Mouse (Mus musculus): ENCODE results near the gene Ccs. TPM values are rescaled to one million over a fixed set of nuclear protein-coding genes. Genes with fewer than 3 reads are reported as not detected.

Ccs gene
- total RNA-seq, 2 experiments from 2014 or later: 94.4 to 109 TPM

GRCm38 (mm10) chr19:4793281-4793830 is 45.8 kb downstream of the Ccs start:
- DNase-seq (ENCODE audit: low spot score in 2 of 2): no peak

- DNase-seq (ENCODE audit: low spot score in 2 of 2): no peak
Measured at GRCm38 (mm10) chr19:4786313-4786712, 52.8 kb downstream of the Ccs start.

- no peak for DNase-seq (ENCODE audit: low spot score in 2 of 2)
Measured at GRCm38 (mm10) chr19:4785206-4785605, 53.9 kb downstream of the Ccs start.

GRCm38 (mm10) chr19:4782891-4783290 is 56.2 kb downstream of the Ccs start:
- no peak for DNase-seq (ENCODE audit: low spot score in 2 of 2)

Other genes with a start within 250 kb of the Ccs start
- 1 to 10 TPM; 4.4 to 7.7 TPM for gene Lrfn4, start 223.7 kb downstream of the Ccs start, total RNA-seq (2021)
- gene Rce1, start 213.7 kb downstream of the Ccs start, total RNA-seq (2021): 10 to 100 TPM; 34.1 to 38.1 TPM
- not detected for gene Gm960, start 140.7 kb downstream of the Ccs start, total RNA-seq (2021)
- 1 to 10 TPM in 1 of 2 experiments, under 1 TPM in 1; 0.58 to 1.3 TPM for gene Sptbn2, start 128.2 kb downstream of the Ccs start, total RNA-seq (2021)
- 10 to 100 TPM; 18.4 to 18.8 TPM for gene Rbm4b, start 82.8 kb downstream of the Ccs start, total RNA-seq (2021)
- 10 to 100 TPM; 64.1 to 66.8 TPM for gene Rbm4, start 45.4 kb downstream of the Ccs start, total RNA-seq (2021)
- 10 to 100 TPM; 28.1 to 30.6 TPM for gene Gm21992, start 27.7 kb downstream of the Ccs start, total RNA-seq (2021)
- gene Rbm14, start 27.7 kb downstream of the Ccs start, total RNA-seq (2021): 10 to 100 TPM; 46.1 to 59.0 TPM
- under 1 TPM in 1 of 2 experiments, not detected in 1; 0.13 TPM for gene Ccdc87, start within 50 bp of the Ccs start, total RNA-seq (2021)
- gene Ctsf, start 15.8 kb upstream of the Ccs start, total RNA-seq (2021): 100 to 1,000 TPM; 318 to 345 TPM
- 1 to 10 TPM in 1 of 2 experiments, under 1 TPM in 1; 0.73 to 1.5 TPM for gene Actn3, start 38.6 kb upstream of the Ccs start, total RNA-seq (2021)
- gene Zdhhc24, start 39.3 kb upstream of the Ccs start, total RNA-seq (2021): 10 to 100 TPM; 16.9 to 20.5 TPM
- 1 to 10 TPM; 5.1 to 8.9 TPM for gene Bbs1, start 67.3 kb upstream of the Ccs start, total RNA-seq (2021)
- gene Dpp3, start 89.0 kb upstream of the Ccs start, total RNA-seq (2021): 10 to 100 TPM; 51.4 to 86.6 TPM
- 1 to 10 TPM; 6.8 to 8.9 TPM for gene Peli3, start 103.8 kb upstream of the Ccs start, total RNA-seq (2021)
- 10 to 100 TPM; 51.3 to 59.1 TPM for gene Mrpl11, start 122.8 kb upstream of the Ccs start, total RNA-seq (2021)
- under 1 TPM; 0.35 to 0.46 TPM for gene Npas4, start 151.0 kb upstream of the Ccs start, total RNA-seq (2021)
- 1 to 10 TPM; 2.9 to 4.5 TPM for gene Slc29a2, start 184.5 kb upstream of the Ccs start, total RNA-seq (2021)
- gene B4gat1, start 199.5 kb upstream of the Ccs start, total RNA-seq (2021): 10 to 100 TPM; 25.9 to 31.8 TPM
- gene AC124502.3, start 199.6 kb upstream of the Ccs start, total RNA-seq (2021): 1 to 10 TPM in 1 of 2 experiments, under 1 TPM in 1; 0.73 to 1.5 TPM
- 10 to 100 TPM; 28.4 to 29.3 TPM for gene Brms1, start 202.0 kb upstream of the Ccs start, total RNA-seq (2021)
- gene Rin1, start 211.1 kb upstream of the Ccs start, total RNA-seq (2021): 1 to 10 TPM; 3.4 to 4.2 TPM
- gene Cd248, start 228.7 kb upstream of the Ccs start, total RNA-seq (2021): 10 to 100 TPM in 1 of 2 experiments, 1 to 10 TPM in 1; 7.3 to 16.2 TPM
- 1 to 10 TPM; 1.4 to 1.5 TPM for gene Tmem151a, start 246.2 kb upstream of the Ccs start, total RNA-seq (2021)
- gene Yif1a, start 249.2 kb upstream of the Ccs start, total RNA-seq (2021): 10 to 100 TPM; 56.4 to 75.3 TPM

Measured in adrenal gland, adult 18-20 months (tissue).